12 mouse cellular contexts compared by ENCODE assay signal in the genomic region with DNA sequence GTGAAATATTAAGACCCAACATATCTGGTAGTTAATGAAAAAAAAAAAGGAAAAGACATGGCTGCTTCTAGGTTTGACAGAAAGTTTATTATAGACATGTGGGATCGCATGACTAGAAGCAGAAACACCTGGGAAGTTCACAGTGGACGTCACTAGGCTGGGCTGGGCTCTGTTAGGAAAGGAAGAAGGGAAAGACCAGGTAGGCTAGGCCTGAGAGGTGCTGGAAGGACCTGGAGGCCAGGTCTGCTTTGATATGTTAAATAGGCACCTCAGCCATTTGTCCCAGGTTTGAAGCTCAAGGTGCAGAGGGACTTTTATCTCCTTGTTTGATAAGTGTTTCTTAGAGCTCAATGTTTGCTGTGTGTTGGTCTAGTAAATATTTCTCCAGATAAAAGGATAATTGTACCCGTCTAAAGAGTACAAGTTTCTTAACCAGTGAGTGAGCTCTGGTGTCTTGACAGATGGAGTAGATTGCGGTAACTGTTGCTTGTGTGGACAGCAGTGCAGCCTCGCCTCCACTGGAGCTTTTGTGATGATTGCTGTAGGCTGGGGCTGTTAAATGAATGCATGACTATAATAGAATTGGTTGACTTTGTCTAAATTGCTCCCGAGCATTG. TPM values are rescaled to one million over a fixed set of nuclear protein-coding genes. Genes with fewer than 3 reads are reported as not detected.
"Had no signal": no experiment of that assay in that cellular context is flagged by ENCODE, and none has a peak within 500 bp of the region (broad histone marks: within the 10 kb centered on the region; RNA-seq: fewer than 3 reads in every experiment).

No protein-coding gene starts in this region.

- ATAC-seq: liver, embryonic 12.5 days had no signal

- H3K27ac ChIP-seq: layer of hippocampus, adult 2 months; limb, embryonic 15.5 days; liver, embryonic 12.5 days; macrophage; midbrain, embryonic 12.5 days had no signal

- H3K4me3 ChIP-seq: layer of hippocampus, adult 2 months; limb, embryonic 15.5 days; liver, embryonic 12.5 days; megakaryocyte, embryonic 14.5 days; midbrain, embryonic 12.5 days had no signal

- DNase-seq: kidney, adult 18-20 months; kidney, postnatal 10 days; kidney, postnatal 4 days; lung, embryonic 14.5 days; lung, postnatal 14 days; right cerebral cortex, postnatal 25 days had no signal

- H3K4me1 ChIP-seq: liver, embryonic 12.5 days had no signal

- H3K4me2 ChIP-seq: limb, embryonic 15.5 days; liver, embryonic 12.5 days; lung, embryonic 14.5 days; midbrain, embryonic 12.5 days had no signal

- H3K9ac ChIP-seq: limb, embryonic 15.5 days; liver, embryonic 12.5 days; lung, embryonic 14.5 days; midbrain, embryonic 12.5 days had no signal

- H3K9me3 ChIP-seq: limb, embryonic 15.5 days; liver, embryonic 12.5 days; megakaryocyte, embryonic 14.5 days; midbrain, embryonic 12.5 days had no signal

- H3K27me3 ChIP-seq: limb, embryonic 15.5 days; liver, embryonic 12.5 days; megakaryocyte, embryonic 14.5 days; midbrain, embryonic 12.5 days had no signal

RNA-seq across cellular contexts. Expression of gene Mn1, which starts 53.6 kb away (rescaled TPM):
- polyA plus RNA-seq: macrophage had no signal
